Mouse (Mus musculus) kidney, embryonic 16.5 days (tissue): ENCODE data around the gene Vasp. TPM values are rescaled to one million over a fixed set of nuclear protein-coding genes. Genes with fewer than 3 reads are reported as not detected.
A peak's percentile ranks its signal among the peaks of the same experiment; 100 is the strongest.
"Not testable (repeated sequence)": the region's sequence is repeated elsewhere in the genome, so short reads cannot be mapped to it uniquely, and the experiment has no call there.

Source experiments
- ATAC-seq: fragments of 200-750 bp; cut with Nextera tagmentation; 2 replicates; pipeline ENCODE4 v1.8.0; 2017; ENCODE audit warnings: moderate TSS enrichment; ENCODE audit not compliant: low FRiP score, low TSS enrichment
- H3K27ac ChIP-seq: fragments of 300-500 bp; sonication (generic); 2 replicates; pipeline ENCODE4 v1.5.1; 2014; ENCODE audit warnings: low read length
- H3K27me3 ChIP-seq: fragments of 300-500 bp; sonication (generic); 2 replicates; pipeline ENCODE4 v1.6.1; 2014; ENCODE audit warnings: low read length, control low read depth, mixed read lengths; ENCODE audit not compliant: insufficient read depth
- H3K36me3 ChIP-seq: fragments of 300-500 bp; sonication (generic); 2 replicates; pipeline ENCODE4 v1.6.1; 2014; ENCODE audit warnings: low read length, control low read depth, mixed read lengths; ENCODE audit not compliant: insufficient read depth
- H3K4me1 ChIP-seq: fragments of 300-500 bp; sonication (generic); 2 replicates; pipeline ENCODE4 v1.6.1; 2014; ENCODE audit warnings: low read length, control low read depth, mixed read lengths; ENCODE audit not compliant: insufficient read depth
- H3K4me2 ChIP-seq: fragments of 300-500 bp; sonication (generic); replicated peaks from 2 replicates; pipeline ENCODE4 v1.6.1; 2014; ENCODE audit warnings: low read depth, low read length
- H3K4me3 ChIP-seq: fragments of 300-500 bp; sonication (generic); 2 replicates; pipeline ENCODE4 v1.5.1; 2014; ENCODE audit warnings: mild to moderate bottlenecking, low read length
- H3K9ac ChIP-seq: fragments of 300-500 bp; sonication (generic); replicated peaks from 2 replicates; pipeline ENCODE4 v1.6.1; 2014; ENCODE audit warnings: low read length
- H3K9me3 ChIP-seq: fragments of 300-500 bp; sonication (generic); 2 replicates; pipeline ENCODE4 v1.6.1; 2016; ENCODE audit warnings: low read length, control low read depth
- WGBS: fragments of 180-500 bp; shearing (Covaris S2); extraction: QIAGEN DNeasy Blood & Tissue Kit; methylation state at CpG from one replicate; pipeline ENCODE4 v1.1.7; 2014; 5-methylcytosine and 5-hydroxymethylcytosine counted together
- polyA plus RNA-seq: library from polyadenylated mRNA; unstranded; fragments of >200 nt; fragmentation: Nextera tagmentation; extraction: Ambion mirVana; gene quantifications from 2 replicates; pipeline ENCODE4 v1.2.1, GENCODE M21; 2015

Gene Vasp
- polyA plus RNA-seq, 1 experiment from 2014 or later: 86.9 TPM

- peak overlapping the region; percentile 69 for H3K9ac ChIP-seq
Measured at GRCm38 (mm10) chr7:19295503-19296185, 24.0 kb upstream of the Vasp start.

GRCm38 (mm10) chr7:19290969-19291596 is 19.5 kb upstream of the Vasp start:
- Histone ChIP-seq H3K4me2 (peak overlapping the region; percentile 56), H3K4me3 (peak overlapping the region; percentile 41), H3K36me3 (no peaks in the 10 kb centered on the region), H3K27me3 (no peaks in the 10 kb centered on the region), H3K9me3 (no peaks in the 10 kb centered on the region), H3K27ac (no peak overlapping the region), H3K4me1 (peaks cover 5% of the 10 kb centered on the region), H3K9ac (peak overlapping the region; percentile 48)
- ATAC-seq: 0 out of 2 replicates have a peak, but pooled peaks have one; percentile 14
- 2% methylated on average over 20 of the region's 20 CpGs for WGBS

More at GRCm38 (mm10) chr7:19295503-19296185, 24.0 kb upstream of the Vasp start:
- Histone ChIP-seq H3K4me3 (peak overlapping the region; percentile 48), H3K27me3 (no peaks in the 10 kb centered on the region), H3K4me1 (peaks cover 5% of the 10 kb centered on the region), H3K4me2 (peak overlapping the region; percentile 67), H3K27ac (no peak overlapping the region), H3K9me3 (no peaks in the 10 kb centered on the region), H3K36me3 (no peaks in the 10 kb centered on the region)
- peak; percentile 83 for ATAC-seq
- 12% methylated on average over 21 of the region's 22 CpGs for WGBS

- no peaks in the 10 kb centered on the region for H3K36me3 ChIP-seq
- peaks cover 25% of the 10 kb centered on the region for H3K27me3 ChIP-seq
- H3K4me2 ChIP-seq: no peak overlapping the region
- peaks cover 8% of the 10 kb centered on the region; the same call in 1 of the 2 replicates for H3K4me1 ChIP-seq
- H3K4me3 ChIP-seq: no peak overlapping the region
- no peak overlapping the region for H3K9ac ChIP-seq
- 25% methylated on average over 4 of the region's 4 CpGs for WGBS
- ATAC-seq: no peak
- no peaks in the 10 kb centered on the region for H3K9me3 ChIP-seq
- no peak overlapping the region for H3K27ac ChIP-seq
Measured at GRCm38 (mm10) chr7:19284763-19285162, 13.1 kb upstream of the Vasp start.

GRCm38 (mm10) chr7:19283406-19283804 is 11.8 kb upstream of the Vasp start:
- H3K9me3 ChIP-seq: no peaks in the 10 kb centered on the region
- peak; percentile 28; the same call in 1 of the 2 replicates for ATAC-seq
- H3K4me1 ChIP-seq: peaks cover 16% of the 10 kb centered on the region; the same call in 1 of the 2 replicates
- no peak overlapping the region for H3K27ac ChIP-seq
- no peaks in the 10 kb centered on the region for H3K36me3 ChIP-seq
- H3K4me3 ChIP-seq: no peak overlapping the region
- peaks cover 39% of the 10 kb centered on the region for H3K27me3 ChIP-seq
- H3K4me2 ChIP-seq: peak overlapping the region; percentile 97; the same call in 1 of the 2 replicates
- 43% methylated on average over 14 of the region's 14 CpGs for WGBS
- no peak overlapping the region for H3K9ac ChIP-seq

GRCm38 (mm10) chr7:19282791-19283405 is 11.3 kb upstream of the Vasp start:
- Histone ChIP-seq H3K4me1 (peaks cover 16% of the 10 kb centered on the region; the same call in 1 of the 2 replicates), H3K4me2 (peak overlapping the region; percentile 97), H3K4me3 (peak overlapping the region; percentile 58), H3K27me3 (peaks cover 44% of the 10 kb centered on the region), H3K36me3 (no peaks in the 10 kb centered on the region), H3K9ac (peak overlapping the region; percentile 50), H3K27ac (no peak overlapping the region), H3K9me3 (no peaks in the 10 kb centered on the region)
- under 1% methylated on average over 35 of the region's 35 CpGs for WGBS
- peak; percentile 68 for ATAC-seq

- Histone ChIP-seq H3K4me2 (peak within 1 kb of the TSS; percentile 97), H3K36me3 (no peaks in the 10 kb centered on the region), H3K9ac (peak within 1 kb of the TSS; percentile 50), H3K27me3 (peaks cover 49% of the 10 kb centered on the region), H3K4me1 (peaks cover 16% of the 10 kb centered on the region; the same call in 1 of the 2 replicates), H3K4me3 (peak within 1 kb of the TSS; percentile 58), H3K27ac (no peak within 1 kb of the TSS), H3K9me3 (no peaks in the 10 kb centered on the region)
- peak; percentile 66; the same call in 1 of the 2 replicates for ATAC-seq
- under 1% methylated on average over 31 of the region's 37 CpGs for WGBS
Measured at GRCm38 (mm10) chr7:19282385-19282784, 10.8 kb upstream of the Vasp start, which contains the start of gene Rtn2. Rtn2 (plus strand) TSS chr7:19282624.

GRCm38 (mm10) chr7:19281680-19282304 is 10.2 kb upstream of the Vasp start:
- H3K9me3 ChIP-seq, ATAC-seq, H3K36me3 ChIP-seq, H3K9ac ChIP-seq, H3K27ac ChIP-seq: not testable (repeated sequence)
- peak overlapping the region; percentile 58; the same call in 1 of the 2 replicates for H3K4me3 ChIP-seq
- H3K27me3 ChIP-seq: peaks cover 50% of the 10 kb centered on the region
- peaks cover 16% of the 10 kb centered on the region; the same call in 1 of the 2 replicates for H3K4me1 ChIP-seq
- H3K4me2 ChIP-seq: peak overlapping the region; percentile 97
- 36% methylated on average over 6 of the region's 6 CpGs for WGBS

- Histone ChIP-seq H3K36me3 (no peaks in the 10 kb centered on the region), H3K27me3 (peaks cover 50% of the 10 kb centered on the region), H3K9me3 (no peaks in the 10 kb centered on the region; the same call in 1 of the 2 replicates), H3K9ac (peak within 1 kb of the TSS; percentile 1; the same call in 1 of the 2 replicates), H3K4me3 (peak within 1 kb of the TSS; percentile 41), H3K4me1 (peaks cover 16% of the 10 kb centered on the region; the same call in 1 of the 2 replicates), H3K4me2 (peak within 1 kb of the TSS; percentile 54), H3K27ac (no peak within 1 kb of the TSS)
- WGBS: under 1% methylated on average over 46 of the region's 46 CpGs
- no peak for ATAC-seq
Measured at GRCm38 (mm10) chr7:19279581-19280114, 8.0 kb upstream of the Vasp start, which contains the start of gene Ppm1n. Ppm1n (minus strand) TSS chr7:19280064.

- peak overlapping the region; percentile 54 for H3K4me2 ChIP-seq
- WGBS: 5% methylated on average over 34 of the region's 34 CpGs
- peaks cover 50% of the 10 kb centered on the region for H3K27me3 ChIP-seq
- H3K36me3 ChIP-seq: no peaks in the 10 kb centered on the region
- ATAC-seq: no peak
- H3K9me3 ChIP-seq: no peaks in the 10 kb centered on the region; the same call in 1 of the 2 replicates
- H3K4me3 ChIP-seq: peak overlapping the region; percentile 41
- H3K4me1 ChIP-seq: peaks cover 16% of the 10 kb centered on the region; the same call in 1 of the 2 replicates
- H3K27ac ChIP-seq: no peak overlapping the region
- no peak overlapping the region; the same call in 1 of the 2 replicates for H3K9ac ChIP-seq
Measured at GRCm38 (mm10) chr7:19279052-19279451, 7.4 kb upstream of the Vasp start.
